Mouse (Mus musculus): ENCODE data around the gene Dnajb11. TPM values are rescaled to one million over a fixed set of nuclear protein-coding genes. Genes with fewer than 3 reads are reported as not detected.

Gene Dnajb11
- polyA plus RNA-seq, 1 experiment from 2014 or later, result 116 TPM

DNA sequence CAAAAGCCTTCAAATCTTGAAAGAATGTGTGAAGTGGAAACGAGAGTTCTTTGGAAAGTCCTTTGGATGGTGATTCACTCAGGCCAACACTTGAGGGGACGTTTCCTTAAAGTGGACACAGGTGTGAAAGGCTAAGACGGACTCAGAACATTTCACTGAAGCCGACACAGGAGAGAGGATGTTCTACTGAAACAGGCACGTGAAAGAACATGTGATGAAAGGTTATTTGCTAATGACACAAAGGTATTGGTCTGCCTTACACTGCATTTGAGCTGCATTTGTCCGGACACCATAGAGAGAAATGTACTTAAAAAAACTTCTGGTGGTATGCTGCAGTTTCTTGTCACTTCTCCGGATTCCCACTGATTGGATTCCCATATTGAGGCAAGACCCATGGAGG, 21.1 kb downstream of the Dnajb11 start:
- no peak for DNase-seq (ENCODE audit: low spot score)
- no peak overlapping the region for H3K4me2 ChIP-seq (replicated peaks; ENCODE audit: low read depth, low read length)
- no peak overlapping the region for H3K4me3 ChIP-seq (ENCODE audit: low read depth, low read length)
- no peaks in the 10 kb centered on the region for H3K9me3 ChIP-seq (ENCODE audit: control insufficient read depth, low read length)
- H3K4me1 ChIP-seq (replicated peaks; ENCODE audit: control insufficient read depth, insufficient read depth, low read length), result no peaks in the 10 kb centered on the region
- no peaks in the 10 kb centered on the region for H3K36me3 ChIP-seq (ENCODE audit: control insufficient read depth, insufficient read depth, low read length)
- H3K27ac ChIP-seq (ENCODE audit: low read depth, low read length), result no peak overlapping the region
- ATAC-seq (ENCODE audit: low FRiP score), result no peak
- H3K27me3 ChIP-seq (ENCODE audit: control insufficient read depth, insufficient read depth, low read length), result no peaks in the 10 kb centered on the region
- WGBS, result 85% methylated on average over 7 of the region's 7 CpGs
- no peak overlapping the region for H3K9ac ChIP-seq (ENCODE audit: low read depth, low read length)

DNA sequence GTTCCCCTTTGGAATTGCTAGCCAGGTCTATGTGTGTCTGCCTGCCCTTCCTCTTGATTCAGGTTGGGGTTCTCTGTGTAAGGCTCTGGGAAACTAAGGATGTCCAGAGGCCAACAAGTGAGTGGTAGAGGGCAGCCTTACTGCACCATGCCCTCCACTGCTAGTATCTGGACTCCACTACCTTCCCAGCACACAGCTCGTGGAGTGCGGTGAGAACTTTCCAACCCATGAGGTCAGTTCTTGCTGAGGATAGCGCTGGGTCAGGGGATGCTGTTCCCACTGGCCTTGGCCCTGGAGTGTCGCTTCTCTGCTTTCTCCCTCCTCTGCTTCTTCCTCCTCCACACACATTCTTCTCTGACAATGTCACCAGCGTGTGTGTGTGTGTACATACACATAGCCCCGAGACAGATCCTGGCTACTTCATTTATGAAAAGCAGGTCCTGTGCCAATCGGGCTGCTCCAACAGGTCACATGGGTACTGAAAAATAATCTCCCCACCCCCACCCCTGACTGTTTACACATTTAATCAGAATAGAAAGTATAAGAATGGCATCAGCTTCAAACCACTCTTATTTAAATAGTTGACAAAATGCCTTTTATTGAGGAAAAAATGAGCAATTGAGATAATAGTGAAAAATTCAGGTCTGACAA, 22.4 kb downstream of the Dnajb11 start:
- no peak overlapping the region for H3K9ac ChIP-seq (ENCODE audit: low read depth, low read length)
- no peaks in the 10 kb centered on the region for H3K9me3 ChIP-seq (ENCODE audit: control insufficient read depth, low read length)
- WGBS, result 69% methylated on average over 7 of the region's 7 CpGs
- no peak for ATAC-seq (ENCODE audit: low FRiP score)
- H3K27ac ChIP-seq (ENCODE audit: low read depth, low read length), result no peak overlapping the region
- no peak overlapping the region for H3K4me3 ChIP-seq (ENCODE audit: low read depth, low read length)
- DNase-seq (ENCODE audit: low spot score), result no peak
- H3K27me3 ChIP-seq (ENCODE audit: control insufficient read depth, insufficient read depth, low read length), result no peaks in the 10 kb centered on the region
- H3K4me1 ChIP-seq (replicated peaks; ENCODE audit: control insufficient read depth, insufficient read depth, low read length), result no peaks in the 10 kb centered on the region
- H3K4me2 ChIP-seq (replicated peaks; ENCODE audit: low read depth, low read length), result no peak overlapping the region
- no peaks in the 10 kb centered on the region for H3K36me3 ChIP-seq (ENCODE audit: control insufficient read depth, insufficient read depth, low read length)

DNA sequence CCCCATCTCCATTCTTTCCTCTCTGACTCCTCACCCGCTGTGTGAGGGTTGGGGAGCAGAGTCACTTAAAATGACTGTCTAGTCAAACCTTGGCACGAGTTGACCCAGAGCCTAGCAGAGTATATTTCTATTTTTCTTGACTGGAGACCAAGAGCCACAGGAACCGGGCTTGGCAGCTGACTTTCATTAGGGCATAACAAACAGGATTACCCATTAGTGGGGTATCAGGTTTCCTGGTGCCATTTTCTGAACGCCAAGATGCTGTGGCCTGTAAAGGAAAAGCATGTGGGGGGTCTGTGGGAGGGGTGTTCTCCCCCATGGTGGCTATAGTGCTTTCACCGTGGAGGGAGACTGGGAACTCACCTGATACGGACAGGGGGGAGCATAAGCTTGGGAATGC, 23.3 kb downstream of the Dnajb11 start:
- no peaks in the 10 kb centered on the region for H3K36me3 ChIP-seq (ENCODE audit: control insufficient read depth, insufficient read depth, low read length)
- ATAC-seq (ENCODE audit: low FRiP score), result no peak
- no peak overlapping the region for H3K4me3 ChIP-seq (ENCODE audit: low read depth, low read length)
- H3K4me2 ChIP-seq (replicated peaks; ENCODE audit: low read depth, low read length), result no peak overlapping the region
- H3K4me1 ChIP-seq (replicated peaks; ENCODE audit: control insufficient read depth, insufficient read depth, low read length), result no peaks in the 10 kb centered on the region
- no peak overlapping the region for H3K27ac ChIP-seq (ENCODE audit: low read depth, low read length)
- no peak overlapping the region for H3K9ac ChIP-seq (ENCODE audit: low read depth, low read length)
- WGBS, result 18% methylated on average over 6 of the region's 6 CpGs
- H3K9me3 ChIP-seq (ENCODE audit: control insufficient read depth, low read length), result no peaks in the 10 kb centered on the region
- H3K27me3 ChIP-seq (ENCODE audit: control insufficient read depth, insufficient read depth, low read length), result no peaks in the 10 kb centered on the region
- DNase-seq (ENCODE audit: low spot score), result no peak

DNA sequence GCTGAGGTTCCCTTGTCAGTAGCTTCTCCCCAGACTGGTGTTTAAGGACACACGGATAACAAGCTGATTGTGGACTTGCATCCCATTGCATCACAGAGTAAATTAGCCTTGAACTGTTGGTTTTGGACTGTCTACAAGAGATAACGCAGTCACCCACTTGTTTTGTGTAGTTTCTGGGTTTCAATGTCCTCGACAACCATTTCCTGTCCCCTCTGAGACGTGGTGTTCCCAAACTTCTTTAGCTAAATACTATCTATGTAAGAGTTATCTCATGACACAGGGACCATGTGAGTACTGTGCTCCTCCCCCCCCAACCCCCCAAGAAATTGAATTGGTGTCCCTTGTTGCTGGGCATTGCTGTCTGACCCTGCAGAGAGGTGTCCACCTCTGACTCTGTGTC, 23.8 kb downstream of the Dnajb11 start:
- Histone ChIP-seq H3K27ac (ENCODE audit: low read depth, low read length) (no peak overlapping the region), H3K4me1 (replicated peaks; ENCODE audit: control insufficient read depth, insufficient read depth, low read length) (no peaks in the 10 kb centered on the region), H3K36me3 (ENCODE audit: control insufficient read depth, insufficient read depth, low read length) (no peaks in the 10 kb centered on the region), H3K27me3 (ENCODE audit: control insufficient read depth, insufficient read depth, low read length) (no peaks in the 10 kb centered on the region), H3K9ac (ENCODE audit: low read depth, low read length) (no peak overlapping the region), H3K4me3 (ENCODE audit: low read depth, low read length) (no peak overlapping the region), H3K9me3 (ENCODE audit: control insufficient read depth, low read length) (no peaks in the 10 kb centered on the region), H3K4me2 (replicated peaks; ENCODE audit: low read depth, low read length) (no peak overlapping the region)
- DNase-seq (ENCODE audit: low spot score) (no peak), ATAC-seq (ENCODE audit: low FRiP score) (no peak)
- 80% methylated on average over 4 of the region's 4 CpGs for WGBS

DNA sequence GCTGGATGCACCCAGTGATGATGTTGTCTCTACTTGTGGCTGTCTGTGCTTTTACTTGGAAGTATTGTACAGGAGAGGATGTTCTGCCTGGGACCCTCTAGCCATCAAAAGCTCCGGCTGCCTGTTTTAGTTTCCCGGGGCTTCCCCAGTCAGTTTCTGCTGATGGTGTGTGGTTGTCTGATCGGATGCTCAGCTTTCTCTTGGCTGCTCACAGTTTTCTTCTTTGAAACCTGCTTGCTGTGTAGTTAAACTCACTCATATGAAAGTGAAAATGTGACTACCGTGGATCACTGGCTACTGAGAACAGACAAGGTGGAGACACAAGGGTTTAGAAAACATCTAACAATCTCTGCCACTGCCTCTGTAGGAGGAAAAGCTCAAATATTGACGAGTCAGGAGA, 25.8 kb downstream of the Dnajb11 start:
- DNase-seq (ENCODE audit: low spot score) (no peak), ATAC-seq (ENCODE audit: low FRiP score) (no peak)
- no peak overlapping the region for H3K4me2 ChIP-seq (replicated peaks; ENCODE audit: low read depth, low read length)
- 86% methylated on average over 5 of the region's 5 CpGs for WGBS
- no peak overlapping the region for H3K4me3 ChIP-seq (ENCODE audit: low read depth, low read length)
- H3K9me3 ChIP-seq (ENCODE audit: control insufficient read depth, low read length), result no peaks in the 10 kb centered on the region
- H3K36me3 ChIP-seq (ENCODE audit: control insufficient read depth, insufficient read depth, low read length), result no peaks in the 10 kb centered on the region
- H3K27me3 ChIP-seq (ENCODE audit: control insufficient read depth, insufficient read depth, low read length), result no peaks in the 10 kb centered on the region
- no peaks in the 10 kb centered on the region for H3K4me1 ChIP-seq (replicated peaks; ENCODE audit: control insufficient read depth, insufficient read depth, low read length)
- H3K9ac ChIP-seq (ENCODE audit: low read depth, low read length), result no peak overlapping the region
- H3K27ac ChIP-seq (ENCODE audit: low read depth, low read length), result no peak overlapping the region

DNA sequence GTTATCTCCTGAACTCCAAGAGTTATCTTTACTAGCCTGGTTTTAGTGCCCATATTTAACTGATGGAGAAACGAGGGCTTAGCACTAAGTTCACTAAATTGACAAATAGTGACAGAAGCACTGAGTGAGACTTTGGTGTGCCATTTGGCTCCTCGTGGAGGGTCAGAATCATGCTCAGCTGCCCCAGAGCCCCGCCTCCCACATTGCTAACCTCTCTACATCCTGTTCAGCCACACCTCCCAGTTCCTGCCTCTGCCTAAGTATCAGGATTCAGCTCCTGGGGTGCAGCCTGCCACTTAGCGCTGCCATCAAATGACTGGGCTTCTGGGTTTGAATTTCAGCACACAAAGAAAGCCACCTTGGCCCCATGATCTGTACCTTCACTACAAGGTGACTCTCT, 27.7 kb downstream of the Dnajb11 start:
- H3K9me3 ChIP-seq (ENCODE audit: control insufficient read depth, low read length), result no peaks in the 10 kb centered on the region
- H3K4me2 ChIP-seq (replicated peaks; ENCODE audit: low read depth, low read length), result no peak overlapping the region
- no peak overlapping the region for H3K4me3 ChIP-seq (ENCODE audit: low read depth, low read length)
- no peak for DNase-seq (ENCODE audit: low spot score)
- no peak overlapping the region for H3K9ac ChIP-seq (ENCODE audit: low read depth, low read length)
- no peaks in the 10 kb centered on the region for H3K36me3 ChIP-seq (ENCODE audit: control insufficient read depth, insufficient read depth, low read length)
- H3K4me1 ChIP-seq (replicated peaks; ENCODE audit: control insufficient read depth, insufficient read depth, low read length), result no peaks in the 10 kb centered on the region
- WGBS, result 57% methylated on average over 4 of the region's 4 CpGs
- no peaks in the 10 kb centered on the region for H3K27me3 ChIP-seq (ENCODE audit: control insufficient read depth, insufficient read depth, low read length)
- no peak overlapping the region for H3K27ac ChIP-seq (ENCODE audit: low read depth, low read length)
- no peak for ATAC-seq (ENCODE audit: low FRiP score)

DNA sequence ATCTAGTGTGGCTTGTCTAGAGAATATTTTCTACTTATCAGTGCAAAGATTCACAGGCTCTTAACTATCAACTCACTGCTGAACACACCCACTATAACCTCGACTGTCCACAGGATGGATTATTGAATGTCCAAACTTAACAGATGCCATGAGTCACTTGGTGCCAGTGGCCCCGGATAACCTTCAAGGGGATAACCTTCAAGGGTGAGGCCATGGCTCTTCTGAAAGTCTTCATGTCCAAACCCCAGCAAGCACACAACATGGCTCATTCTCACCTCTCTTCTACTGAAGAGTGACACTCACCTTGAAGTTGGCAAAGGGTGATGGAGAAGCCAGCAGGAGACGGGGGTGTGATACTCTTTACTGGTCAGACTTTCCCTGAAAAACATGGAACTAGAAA, 29.1 kb downstream of the Dnajb11 start:
- WGBS, result 84% methylated on average over 3 of the region's 3 CpGs
- H3K9ac ChIP-seq (ENCODE audit: low read depth, low read length), result no peak overlapping the region
- no peak overlapping the region for H3K4me2 ChIP-seq (replicated peaks; ENCODE audit: low read depth, low read length)
- no peak overlapping the region for H3K27ac ChIP-seq (ENCODE audit: low read depth, low read length)
- no peaks in the 10 kb centered on the region for H3K4me1 ChIP-seq (replicated peaks; ENCODE audit: control insufficient read depth, insufficient read depth, low read length)
- ATAC-seq (ENCODE audit: low FRiP score) (no peak), DNase-seq (ENCODE audit: low spot score) (no peak)
- no peaks in the 10 kb centered on the region for H3K9me3 ChIP-seq (ENCODE audit: control insufficient read depth, low read length)
- H3K36me3 ChIP-seq (ENCODE audit: control insufficient read depth, insufficient read depth, low read length), result no peaks in the 10 kb centered on the region
- no peaks in the 10 kb centered on the region for H3K27me3 ChIP-seq (ENCODE audit: control insufficient read depth, insufficient read depth, low read length)
- H3K4me3 ChIP-seq (ENCODE audit: low read depth, low read length), result no peak overlapping the region

DNA sequence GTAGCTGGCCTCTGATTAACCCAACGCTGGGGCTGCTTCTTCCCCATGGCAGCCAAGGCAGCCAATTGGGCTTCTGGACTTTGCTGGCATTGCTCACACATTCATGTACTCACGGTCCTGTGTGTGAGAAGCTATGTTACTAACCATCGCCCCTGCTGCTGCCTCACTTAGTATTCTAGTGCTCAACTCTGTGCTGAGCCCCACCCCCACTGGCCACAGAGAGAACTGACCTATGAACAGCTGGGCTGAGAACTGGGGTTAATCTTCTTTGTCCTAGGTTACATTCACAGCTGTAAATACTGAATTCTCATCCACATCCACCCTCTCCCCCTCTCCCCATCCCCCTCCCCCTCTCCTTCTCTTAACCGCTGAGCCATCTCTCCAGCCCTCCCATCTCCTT, 31.2 kb downstream of the Dnajb11 start:
- no peaks in the 10 kb centered on the region for H3K36me3 ChIP-seq (ENCODE audit: control insufficient read depth, insufficient read depth, low read length)
- no peak for ATAC-seq (ENCODE audit: low FRiP score)
- H3K27me3 ChIP-seq (ENCODE audit: control insufficient read depth, insufficient read depth, low read length), result no peaks in the 10 kb centered on the region
- no peak overlapping the region for H3K9ac ChIP-seq (ENCODE audit: low read depth, low read length)
- DNase-seq (ENCODE audit: low spot score), result peak; percentile 23
- no peaks in the 10 kb centered on the region for H3K9me3 ChIP-seq (ENCODE audit: control insufficient read depth, low read length)
- H3K27ac ChIP-seq (ENCODE audit: low read depth, low read length), result no peak overlapping the region
- no peak overlapping the region for H3K4me3 ChIP-seq (ENCODE audit: low read depth, low read length)
- no peak overlapping the region for H3K4me2 ChIP-seq (replicated peaks; ENCODE audit: low read depth, low read length)
- no peaks in the 10 kb centered on the region for H3K4me1 ChIP-seq (replicated peaks; ENCODE audit: control insufficient read depth, insufficient read depth, low read length)
- 62% methylated on average over 3 of the region's 4 CpGs for WGBS

DNA sequence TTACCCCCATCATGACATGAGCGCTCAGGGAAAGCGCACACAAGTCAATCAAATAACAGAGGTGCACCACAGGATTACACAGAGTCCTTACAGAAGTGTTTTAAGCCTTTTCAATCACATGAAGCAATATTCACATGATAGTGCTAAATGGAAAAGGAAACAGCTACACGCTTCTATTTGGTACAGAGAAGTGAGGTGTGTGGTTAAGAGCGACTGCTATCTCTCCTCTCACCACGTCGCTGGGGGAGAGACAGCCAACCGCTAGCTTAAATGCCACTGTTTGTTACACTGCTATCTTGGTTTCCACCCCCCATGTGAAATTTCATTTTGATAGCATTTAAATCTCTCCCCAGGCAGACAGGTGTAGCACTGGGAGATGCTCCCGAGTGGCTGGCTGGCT, 32.1 kb downstream of the Dnajb11 start:
- no peaks in the 10 kb centered on the region for H3K36me3 ChIP-seq (ENCODE audit: control insufficient read depth, insufficient read depth, low read length)
- no peak overlapping the region for H3K27ac ChIP-seq (ENCODE audit: low read depth, low read length)
- ATAC-seq (ENCODE audit: low FRiP score) (no peak), DNase-seq (ENCODE audit: low spot score) (no peak)
- H3K9ac ChIP-seq (ENCODE audit: low read depth, low read length), result no peak overlapping the region
- H3K4me2 ChIP-seq (replicated peaks; ENCODE audit: low read depth, low read length), result no peak overlapping the region
- no peaks in the 10 kb centered on the region for H3K27me3 ChIP-seq (ENCODE audit: control insufficient read depth, insufficient read depth, low read length)
- no peaks in the 10 kb centered on the region for H3K4me1 ChIP-seq (replicated peaks; ENCODE audit: control insufficient read depth, insufficient read depth, low read length)
- no peak overlapping the region for H3K4me3 ChIP-seq (ENCODE audit: low read depth, low read length)
- WGBS, result 89% methylated on average over 8 of the region's 8 CpGs
- no peaks in the 10 kb centered on the region for H3K9me3 ChIP-seq (ENCODE audit: control insufficient read depth, low read length)

Measured in hindbrain, embryonic 11.5 days (tissue).